Mouse (Mus musculus) liver (tissue): ENCODE measurements at regions not wholly inside any gene's neighbourhood (a gene's known extent, or its start where the extent isn't known, plus 50 kb on each side); places are given as distances from the start of the nearest gene placed in this dataset.

Experiments used
- DNase-seq: peaks from one replicate; pipeline ENCODE4 v3.0.0-alpha.2; 2020; ENCODE audit warnings: mixed read lengths

DNA sequence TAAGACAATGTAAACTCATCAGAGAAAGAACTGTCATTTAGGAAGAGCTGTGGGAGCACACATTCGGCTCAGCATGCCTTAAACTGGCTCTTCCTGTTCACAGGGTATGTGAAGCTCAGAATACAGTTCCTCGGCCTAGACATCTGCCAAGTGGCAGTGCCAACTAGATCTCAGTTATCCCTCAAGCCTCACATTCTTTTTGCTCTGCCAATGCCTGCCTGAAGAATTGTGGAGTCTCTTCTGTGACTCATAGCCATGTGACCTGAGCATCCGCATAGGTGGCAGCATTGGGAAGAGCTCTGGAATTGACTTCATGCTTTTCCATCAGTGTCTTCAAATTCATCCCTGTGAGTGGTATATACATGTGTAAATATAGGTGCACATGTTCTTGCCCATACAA lies 59.7 kb downstream of the Prlhr start:
- no peak for DNase-seq

DNA sequence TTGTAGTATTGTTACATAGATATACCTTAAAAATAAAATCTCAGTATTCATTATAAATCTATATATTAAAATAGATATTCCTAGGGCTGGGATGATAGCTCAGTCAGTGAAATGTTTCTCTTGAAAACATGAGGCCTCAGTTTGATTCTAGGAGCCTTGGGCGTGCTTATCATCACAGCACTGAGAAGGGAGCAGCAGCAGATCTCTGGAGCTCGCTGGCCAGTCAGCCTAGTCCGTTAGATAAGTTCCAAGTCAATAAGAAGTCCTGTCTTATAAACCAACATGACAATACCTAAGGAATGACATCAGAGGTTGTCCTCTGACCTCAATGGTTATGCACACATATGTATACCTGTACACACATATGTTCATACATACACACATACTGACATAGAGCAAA lies 68.7 kb downstream of the Prlhr start:
- peak; percentile 71 for DNase-seq

DNA sequence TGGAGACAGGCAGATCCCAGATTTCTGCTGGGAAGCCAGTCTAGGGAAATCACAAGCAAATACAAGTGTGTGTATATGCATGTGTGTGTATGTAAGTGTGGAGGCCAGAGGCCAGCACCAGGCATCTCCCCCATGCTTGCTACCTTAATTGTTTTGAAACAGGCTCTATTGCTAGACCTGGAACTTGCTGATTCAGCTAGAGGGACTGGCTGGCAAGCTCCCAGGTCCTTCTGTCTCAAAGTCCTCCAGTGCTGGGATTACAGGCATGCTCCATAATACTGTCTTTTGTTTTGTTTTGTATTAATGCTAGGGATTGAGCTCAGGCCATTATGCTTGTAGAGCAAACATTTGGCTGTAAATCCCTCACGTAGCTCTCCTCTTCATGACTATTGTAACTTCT lies 70.4 kb downstream of the Prlhr start:
- DNase-seq = no peak

DNA sequence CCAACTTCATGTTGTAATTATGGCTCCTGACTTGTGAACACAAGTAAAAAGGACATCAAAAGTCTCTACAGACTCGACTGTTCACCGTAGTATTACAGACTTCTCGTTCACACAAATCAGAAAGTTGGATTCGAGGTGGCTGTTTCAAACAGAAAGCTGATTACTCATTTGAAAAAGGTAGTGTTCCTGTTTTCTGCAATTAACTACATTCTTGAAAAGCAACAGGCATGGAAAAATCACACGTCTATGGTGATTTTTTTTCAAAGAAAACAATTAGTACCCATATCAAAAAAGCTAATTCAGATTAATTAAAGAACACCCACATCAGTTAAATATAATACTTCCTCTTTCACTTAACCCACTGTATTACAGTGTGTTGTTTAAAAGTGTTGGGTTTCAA lies 71.5 kb downstream of the Prlhr start:
- no peak for DNase-seq

DNA sequence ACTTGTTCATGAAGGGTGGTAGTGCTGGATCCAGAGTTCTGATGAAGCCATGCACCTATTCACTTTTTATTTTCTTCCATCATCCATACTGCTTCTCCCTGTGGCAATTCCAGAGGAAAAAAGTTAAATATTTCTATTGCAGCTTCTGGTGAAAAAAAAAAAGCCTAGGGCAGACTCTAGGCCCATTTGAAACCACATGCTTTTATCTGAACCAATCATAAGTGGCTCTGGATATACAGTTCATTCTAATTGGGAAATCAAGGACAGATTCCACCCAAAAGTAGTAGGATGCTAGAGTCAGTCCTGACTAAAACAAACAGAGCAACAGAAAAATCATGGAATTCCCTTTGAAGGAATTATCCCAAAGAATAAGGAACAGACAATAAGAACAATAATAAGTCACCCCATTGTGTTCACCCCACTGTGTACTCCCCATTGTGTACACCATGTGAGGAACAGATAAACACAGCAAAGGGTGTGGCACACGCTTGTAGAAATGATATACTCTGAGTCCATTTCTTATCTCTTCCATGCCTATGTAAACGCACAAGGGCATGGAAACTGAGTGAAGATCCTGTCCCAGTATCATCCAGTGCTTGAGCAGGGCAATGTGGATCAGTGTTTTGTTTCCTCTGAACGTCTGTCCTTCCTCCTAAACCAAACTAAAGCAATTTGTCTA lies 81.4 kb downstream of the Prlhr start:
- peak; percentile 48 for DNase-seq

DNA sequence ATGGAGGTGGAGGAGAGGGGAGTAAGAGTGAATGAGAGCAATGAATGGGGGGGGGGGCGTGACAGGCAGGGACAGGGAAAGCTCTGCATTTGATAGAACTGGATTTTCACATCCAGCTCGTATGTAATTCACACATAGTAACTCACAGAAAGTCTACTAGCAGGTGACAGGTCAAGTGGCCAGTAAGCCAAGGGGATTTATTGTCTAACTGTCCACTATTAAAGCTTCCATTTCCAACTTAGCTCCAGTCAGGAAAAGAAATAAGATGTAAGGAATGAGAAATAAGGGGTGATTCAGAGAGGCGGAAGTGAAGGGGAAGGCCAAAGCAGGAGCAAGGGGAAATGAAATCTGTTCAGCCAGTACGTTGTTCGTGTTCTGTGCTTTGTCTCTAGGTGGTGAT lies 83.4 kb downstream of the Prlhr start:
- no peak for DNase-seq

DNA sequence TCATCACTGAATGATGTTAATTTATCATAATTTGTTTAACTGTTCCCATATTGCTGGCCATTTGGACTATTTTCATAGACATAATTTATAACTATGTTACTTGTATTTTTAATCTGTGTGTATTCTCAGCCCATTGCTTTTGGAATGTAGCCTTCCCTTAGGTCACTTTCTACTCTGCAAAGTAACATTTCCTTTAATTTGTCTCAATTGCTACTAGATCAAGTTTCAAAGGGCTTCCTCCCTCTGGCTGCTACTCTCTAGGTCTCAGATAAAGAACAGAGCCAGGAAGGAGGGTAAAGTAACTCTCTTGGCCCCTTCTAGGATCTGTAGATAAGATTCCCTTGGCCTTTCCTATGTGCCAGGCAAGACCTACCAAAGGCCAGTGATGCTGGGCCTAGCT lies 85.4 kb downstream of the Prlhr start:
- DNase-seq = no peak

DNA sequence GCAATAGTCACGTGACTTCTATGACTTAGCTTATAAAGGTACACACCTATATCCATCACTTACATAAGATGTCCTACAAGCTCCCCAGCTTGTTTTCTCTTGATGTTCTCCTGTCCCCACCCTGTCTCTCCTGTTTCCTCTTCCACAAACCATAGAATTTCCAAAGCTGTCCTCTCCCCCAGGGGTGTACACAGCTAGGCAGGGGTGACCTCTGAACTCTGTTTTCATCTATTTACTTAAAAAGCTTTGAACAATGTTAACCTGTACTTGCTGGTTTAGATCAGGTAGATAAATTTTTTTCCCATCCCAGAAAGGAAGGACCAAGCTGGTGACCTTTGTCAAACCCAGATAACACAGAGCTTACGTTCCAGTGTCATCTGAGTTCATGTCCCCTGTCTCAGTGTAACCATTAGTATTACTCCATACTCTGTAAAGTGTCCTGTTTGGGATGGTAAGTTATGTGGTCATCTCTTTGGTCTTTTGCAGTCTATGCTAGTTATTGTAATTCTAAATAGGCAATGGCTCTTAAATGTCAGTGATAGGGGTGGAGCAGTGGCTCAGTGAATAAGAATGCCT lies 89.0 kb downstream of the Prlhr start:
- DNase-seq = no peak

DNA sequence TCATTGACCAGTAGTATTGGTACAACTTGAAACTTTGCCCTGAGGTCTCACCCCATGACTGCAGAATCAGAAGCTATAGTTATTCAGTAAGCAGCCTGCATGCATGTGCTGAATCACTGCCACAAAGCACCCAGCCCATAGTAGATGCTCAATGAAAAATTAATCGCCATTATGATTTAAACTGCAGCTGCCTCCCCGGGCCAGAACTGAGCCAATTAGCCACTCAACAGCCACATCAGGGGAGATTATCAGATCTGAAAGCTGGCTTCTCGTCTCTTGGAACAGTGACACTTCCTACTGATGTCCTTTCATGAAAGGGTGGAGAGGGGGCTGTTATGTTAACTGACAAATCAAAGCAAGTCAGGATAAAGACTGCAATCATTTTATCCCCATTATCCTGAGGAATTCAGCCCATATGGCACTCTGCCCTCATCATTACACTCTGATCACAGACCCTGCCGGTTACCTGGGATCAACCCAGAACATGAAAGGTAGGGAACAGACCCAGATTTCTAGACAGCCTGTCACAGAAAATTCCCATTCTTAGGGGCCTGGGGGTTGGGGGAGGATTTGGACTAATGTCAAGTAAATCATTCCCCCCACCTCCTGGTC lies 104.0 kb downstream of the Prlhr start:
- DNase-seq = no peak

DNA sequence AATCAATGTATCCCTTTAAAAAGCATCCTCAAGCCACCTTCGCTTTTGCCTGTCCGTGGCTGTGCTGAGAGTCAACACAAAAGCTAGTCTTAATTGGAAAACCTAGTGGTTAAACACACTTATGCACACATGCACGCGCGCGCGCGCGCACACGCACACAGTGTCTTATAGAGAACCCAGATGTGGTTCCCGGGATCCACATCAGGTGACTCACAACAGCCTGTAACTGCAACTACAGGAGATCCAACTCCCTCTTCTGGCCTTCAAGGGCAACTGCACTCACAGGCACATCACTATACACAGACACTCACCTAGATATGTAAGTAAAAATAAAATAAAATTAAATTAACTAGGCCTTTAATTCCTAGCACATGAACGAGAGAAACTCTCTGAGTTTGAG lies 118.4 kb upstream of the Fam204a start:
- DNase-seq = no peak

DNA sequence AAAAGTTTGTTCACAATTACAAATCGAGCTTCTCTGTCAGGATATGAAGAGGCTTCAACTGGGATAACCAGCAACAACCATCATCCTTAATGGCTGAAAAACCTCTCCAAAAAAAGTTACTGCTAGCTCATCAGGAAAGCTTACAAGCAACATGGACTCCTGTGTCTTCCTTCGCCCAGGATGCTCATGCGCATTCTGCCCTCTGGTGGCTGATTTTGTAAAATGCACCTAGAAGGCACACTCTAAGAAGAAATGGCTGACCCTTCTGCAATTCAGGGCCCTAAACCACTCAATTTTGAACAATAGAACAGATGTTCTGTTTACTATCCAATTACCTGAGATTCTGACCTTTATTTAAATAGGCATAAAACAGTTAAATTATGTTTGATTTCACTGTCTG lies 115.0 kb upstream of the Fam204a start:
- peak; percentile 54 for DNase-seq

DNA sequence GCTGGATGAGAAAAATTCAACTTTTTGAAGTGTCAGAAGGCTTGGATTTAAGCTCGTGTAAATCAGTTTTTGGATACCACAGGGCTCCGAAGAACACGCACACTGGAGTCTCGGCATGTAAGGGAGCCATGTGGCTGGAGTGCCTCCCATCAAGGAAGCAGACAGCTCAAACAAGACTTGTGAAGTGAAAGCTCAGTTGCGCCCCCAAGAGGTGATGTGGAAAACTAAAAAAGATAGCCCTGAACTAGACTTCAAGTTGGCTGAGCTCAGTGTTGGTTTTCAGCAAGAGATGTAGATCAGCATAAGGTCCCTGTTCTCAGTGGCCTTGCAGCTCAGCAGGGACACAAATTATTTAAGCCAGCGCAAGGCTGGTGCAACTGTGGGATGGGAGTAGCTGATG lies 113.7 kb upstream of the Fam204a start:
- no peak for DNase-seq

DNA sequence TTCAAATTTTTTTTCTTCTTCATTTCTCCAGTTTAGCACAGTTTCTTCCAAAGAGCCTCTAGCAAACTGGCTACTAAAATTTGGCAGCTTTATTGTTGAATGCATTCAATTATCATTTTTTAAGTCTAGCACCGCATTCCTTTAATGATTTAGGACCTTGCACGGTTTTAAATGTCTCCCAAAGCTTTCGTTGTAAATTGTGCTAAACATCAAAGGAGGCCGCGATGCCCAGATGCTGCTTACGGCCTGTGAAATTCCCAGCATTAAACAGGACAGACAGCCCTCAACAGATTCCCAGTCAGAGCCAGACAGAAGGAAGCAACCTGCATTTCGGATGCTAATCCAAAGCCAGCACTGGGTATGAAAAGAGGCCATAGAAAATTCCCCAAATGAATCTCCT lies 108.0 kb upstream of the Fam204a start:
- no peak for DNase-seq

DNA sequence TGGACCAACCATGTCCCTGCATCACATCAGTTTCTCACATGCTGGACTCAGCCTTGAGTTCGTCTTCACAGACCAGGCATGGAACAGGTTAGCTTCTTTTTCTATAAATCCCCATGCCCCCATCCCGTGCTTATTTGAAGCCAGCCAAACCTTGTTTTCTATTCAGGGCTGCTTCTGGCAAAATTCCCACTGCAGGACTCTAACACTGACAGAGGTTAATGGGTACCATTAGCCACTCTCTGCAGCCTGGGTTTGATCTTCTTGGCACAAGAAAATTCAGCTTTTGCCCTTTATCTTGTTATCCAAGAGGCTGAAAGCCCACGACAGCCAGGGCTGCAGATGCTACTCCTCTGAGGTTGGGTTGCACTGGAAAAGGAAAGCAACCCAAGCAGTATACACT lies 101.8 kb upstream of the Fam204a start:
- no peak for DNase-seq

DNA sequence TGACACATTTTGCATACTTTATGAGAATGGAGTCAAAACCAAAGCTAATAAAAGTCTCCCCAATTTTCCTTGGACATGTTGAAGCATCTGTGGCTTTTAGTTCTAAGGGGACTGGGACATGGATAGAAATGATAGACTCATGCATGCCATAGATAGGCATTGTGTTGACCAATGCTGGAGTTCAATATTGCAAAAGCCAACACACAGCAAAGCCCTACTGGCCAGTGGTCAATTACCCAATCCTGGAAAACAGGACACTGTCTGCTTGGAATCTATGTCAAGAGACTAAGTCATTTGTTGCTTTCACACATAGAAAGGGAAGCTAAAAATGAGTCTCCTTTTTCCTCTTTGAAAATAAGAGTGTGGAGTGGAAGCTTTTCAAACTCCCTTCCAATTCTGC lies 99.1 kb upstream of the Fam204a start:
- no peak for DNase-seq

DNA sequence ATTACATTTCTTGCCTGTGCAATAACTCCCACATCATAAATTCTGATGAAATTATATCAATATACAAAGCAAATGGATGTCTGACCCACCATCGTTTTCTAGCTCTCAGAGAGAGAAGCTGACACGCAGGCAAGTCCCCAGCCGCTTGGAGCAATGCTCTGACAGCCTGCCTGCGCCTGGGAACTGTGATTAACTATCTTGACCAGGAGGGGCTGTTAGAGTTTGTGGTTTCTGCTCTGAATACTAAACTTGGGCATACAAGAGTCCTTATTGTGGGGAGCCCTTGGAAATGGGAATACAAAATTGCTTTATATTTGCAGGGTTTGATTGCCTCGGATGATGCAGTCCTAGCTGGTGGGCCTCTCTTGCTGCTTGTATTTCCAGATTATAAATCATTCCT lies 98.6 kb upstream of the Fam204a start:
- DNase-seq = no peak

DNA sequence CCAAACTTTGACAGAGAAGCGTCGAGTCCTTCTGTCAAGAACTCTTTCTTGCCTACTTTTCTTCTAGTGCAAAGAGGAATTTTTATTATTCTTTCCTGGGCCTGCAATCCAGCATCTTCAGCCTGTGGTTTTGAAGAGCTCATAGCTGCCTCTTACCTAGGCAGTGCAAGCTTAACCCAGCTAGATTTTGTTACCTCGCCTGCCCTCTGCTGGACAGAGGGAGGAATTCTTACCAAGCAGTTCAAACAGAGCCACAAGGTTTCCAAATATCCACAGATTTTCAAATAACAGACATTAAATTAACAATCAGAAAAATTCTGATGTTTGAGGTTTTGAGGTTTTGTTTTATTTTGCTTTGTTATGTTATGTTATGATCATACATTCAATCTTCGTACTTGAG lies 84.1 kb upstream of the Fam204a start:
- peak; percentile 68 for DNase-seq

DNA sequence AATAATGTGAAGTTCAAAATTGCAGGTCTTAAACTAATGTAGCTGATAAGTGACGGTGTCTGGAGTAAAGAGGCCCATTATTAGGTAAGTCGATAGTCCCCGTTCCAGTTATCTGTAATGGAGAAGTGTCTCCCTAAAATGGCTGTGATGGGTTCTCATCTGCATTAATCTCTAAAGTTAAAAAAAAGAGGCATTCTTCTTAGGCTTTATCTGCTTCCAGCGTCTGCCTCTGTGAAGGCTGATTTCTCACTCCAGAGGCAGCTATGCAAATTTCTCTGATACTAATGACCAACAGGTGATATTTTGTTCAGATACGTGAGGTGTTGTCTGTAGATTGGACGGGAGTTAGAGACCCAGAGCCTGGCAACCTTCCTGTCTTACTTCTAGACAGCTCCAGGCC lies 75.9 kb upstream of the Fam204a start:
- no peak for DNase-seq

DNA sequence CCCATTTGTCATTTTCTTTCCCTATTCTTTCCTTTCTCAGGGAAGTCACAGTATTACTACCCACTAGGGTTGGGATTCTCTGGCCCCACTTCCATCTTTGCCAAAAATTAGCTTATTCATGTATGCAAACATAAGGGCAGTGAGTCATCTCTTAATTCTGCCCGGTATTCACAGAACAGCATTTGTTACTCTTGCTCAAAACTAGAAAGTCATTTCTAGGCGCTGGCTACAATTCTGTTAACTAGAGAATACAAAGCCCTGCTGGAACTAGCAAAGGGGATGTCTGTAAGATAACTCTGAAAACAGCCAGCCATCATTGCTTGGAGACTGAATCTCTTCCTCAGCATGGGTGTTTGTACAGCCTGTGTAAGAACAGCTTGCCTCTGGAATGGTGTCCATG lies 74.4 kb upstream of the Fam204a start:
- DNase-seq = no peak

DNA sequence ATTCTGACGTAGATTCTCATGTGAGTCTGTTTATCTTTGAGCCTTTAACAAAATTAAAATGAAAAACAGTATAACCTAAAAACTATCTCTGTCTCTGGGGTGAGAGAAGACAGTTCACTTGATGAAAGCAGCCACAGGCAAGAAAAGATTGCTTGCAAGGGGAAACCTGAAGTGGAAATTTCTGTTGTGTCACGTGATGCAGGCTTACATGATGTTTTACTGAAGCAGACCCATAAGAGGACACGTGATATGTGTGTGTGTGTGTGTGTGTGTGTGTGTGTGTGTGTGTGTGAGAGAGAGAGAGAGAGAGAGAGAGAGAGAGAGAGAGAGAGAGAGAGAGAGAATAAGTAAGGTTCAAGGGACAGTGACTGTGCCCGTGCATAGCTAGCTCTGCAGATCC lies 63.7 kb upstream of the Fam204a start:
- no peak for DNase-seq

DNA sequence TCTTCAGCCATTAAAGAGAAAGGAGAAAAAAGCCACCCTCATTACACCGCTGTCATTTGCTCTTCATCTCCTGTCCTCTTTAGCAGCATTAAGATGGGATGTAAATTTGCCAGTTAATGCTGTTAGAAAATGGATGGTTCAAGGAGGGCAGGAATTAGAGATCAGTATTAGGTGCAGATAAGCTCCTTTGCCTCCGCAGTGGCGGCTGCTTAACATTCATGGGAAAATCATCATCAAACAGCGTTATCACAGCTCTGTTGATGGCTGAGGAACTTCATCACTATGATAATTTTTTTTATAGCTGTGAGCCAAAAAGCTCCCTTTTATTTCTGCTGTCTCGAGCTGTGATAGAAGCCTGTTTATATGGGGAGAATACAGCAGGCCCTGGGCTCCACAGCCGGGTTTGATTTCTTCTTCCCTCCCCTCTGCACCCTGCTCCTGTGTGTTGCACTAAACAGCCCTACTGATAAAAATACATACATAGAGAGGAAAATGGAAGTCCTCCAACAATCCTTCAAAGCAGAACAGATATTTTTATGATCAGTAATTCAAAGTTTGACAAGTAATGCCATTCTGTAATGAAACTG lies 60.4 kb upstream of the Fam204a start:
- no peak for DNase-seq

DNA sequence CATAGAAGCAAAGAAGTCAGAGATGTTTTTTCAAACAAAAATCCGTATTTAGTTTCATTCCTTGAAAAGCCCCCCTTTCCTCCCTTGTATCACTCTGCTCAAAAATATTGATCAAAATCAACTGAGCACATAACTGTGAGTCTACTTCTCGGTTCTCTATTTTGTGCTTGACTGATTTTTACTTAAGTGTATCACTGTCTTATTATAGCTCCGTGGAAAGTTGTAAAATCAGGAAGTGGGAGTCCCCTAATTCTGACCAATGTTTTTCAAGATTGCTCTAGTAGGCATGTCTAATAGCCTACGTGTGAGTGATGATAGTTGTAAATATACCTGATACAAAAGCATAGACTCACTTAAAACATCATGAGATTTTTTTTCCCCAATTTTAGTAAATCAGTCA lies 58.4 kb upstream of the Fam204a start:
- no peak for DNase-seq
